Mouse (Mus musculus) kidney, embryonic 16.5 days (tissue): ENCODE data around the gene Kcnmb1. TPM values are rescaled to one million over a fixed set of nuclear protein-coding genes. Genes with fewer than 3 reads are reported as not detected.
A peak's percentile ranks its signal among the peaks of the same experiment; 100 is the strongest.

ENCODE experiments used
- ATAC-seq: fragments of 200-750 bp; cut with Nextera tagmentation; 2 replicates; pipeline ENCODE4 v1.8.0; 2017; ENCODE audit warnings: moderate TSS enrichment; ENCODE audit not compliant: low FRiP score, low TSS enrichment
- H3K27ac ChIP-seq: fragments of 300-500 bp; sonication (generic); 2 replicates; pipeline ENCODE4 v1.5.1; 2014; ENCODE audit warnings: low read length
- H3K27me3 ChIP-seq: fragments of 300-500 bp; sonication (generic); 2 replicates; pipeline ENCODE4 v1.6.1; 2014; ENCODE audit warnings: low read length, control low read depth, mixed read lengths; ENCODE audit not compliant: insufficient read depth
- H3K36me3 ChIP-seq: fragments of 300-500 bp; sonication (generic); 2 replicates; pipeline ENCODE4 v1.6.1; 2014; ENCODE audit warnings: low read length, control low read depth, mixed read lengths; ENCODE audit not compliant: insufficient read depth
- H3K4me1 ChIP-seq: fragments of 300-500 bp; sonication (generic); 2 replicates; pipeline ENCODE4 v1.6.1; 2014; ENCODE audit warnings: low read length, control low read depth, mixed read lengths; ENCODE audit not compliant: insufficient read depth
- H3K4me2 ChIP-seq: fragments of 300-500 bp; sonication (generic); replicated peaks from 2 replicates; pipeline ENCODE4 v1.6.1; 2014; ENCODE audit warnings: low read depth, low read length
- H3K4me3 ChIP-seq: fragments of 300-500 bp; sonication (generic); 2 replicates; pipeline ENCODE4 v1.5.1; 2014; ENCODE audit warnings: mild to moderate bottlenecking, low read length
- H3K9ac ChIP-seq: fragments of 300-500 bp; sonication (generic); replicated peaks from 2 replicates; pipeline ENCODE4 v1.6.1; 2014; ENCODE audit warnings: low read length
- H3K9me3 ChIP-seq: fragments of 300-500 bp; sonication (generic); 2 replicates; pipeline ENCODE4 v1.6.1; 2016; ENCODE audit warnings: low read length, control low read depth
- WGBS: fragments of 180-500 bp; shearing (Covaris S2); extraction: QIAGEN DNeasy Blood & Tissue Kit; methylation state at CpG from one replicate; pipeline ENCODE4 v1.1.7; 2014; 5-methylcytosine and 5-hydroxymethylcytosine counted together
- polyA plus RNA-seq: library from polyadenylated mRNA; unstranded; fragments of >200 nt; fragmentation: Nextera tagmentation; extraction: Ambion mirVana; gene quantifications from 2 replicates; pipeline ENCODE4 v1.2.1, GENCODE M21; 2015

The Kcnmb1 gene
- polyA plus RNA-seq, 1 experiment from 2014 or later, result 0.76 TPM

DNA sequence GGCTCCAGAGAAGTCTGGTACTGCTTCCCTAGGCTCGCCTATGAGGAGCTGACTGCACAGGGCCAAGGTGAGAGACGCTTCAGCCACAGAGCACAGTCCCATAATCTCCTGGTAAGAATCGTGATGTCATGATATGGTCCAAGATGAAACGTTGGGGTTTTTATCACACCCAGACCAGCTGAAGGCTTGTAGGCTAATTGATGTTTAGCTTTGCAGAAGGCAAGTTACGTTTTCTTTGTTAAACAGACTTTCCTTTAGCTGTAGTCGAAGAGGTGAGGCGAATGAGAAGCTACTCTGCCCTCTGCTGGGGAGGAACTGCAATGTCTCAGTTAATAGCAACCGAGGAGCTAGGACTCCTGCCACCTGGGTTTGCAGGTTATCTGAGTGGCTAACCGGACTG lies 45.9 kb downstream of the Kcnmb1 start:
- H3K9ac ChIP-seq, result no peak overlapping the region
- H3K4me3 ChIP-seq, result no peak overlapping the region
- H3K27me3 ChIP-seq, result no peaks in the 10 kb centered on the region
- no peak for ATAC-seq
- no peaks in the 10 kb centered on the region for H3K4me1 ChIP-seq
- no peak overlapping the region for H3K27ac ChIP-seq
- H3K9me3 ChIP-seq, result no peaks in the 10 kb centered on the region
- H3K36me3 ChIP-seq, result no peaks in the 10 kb centered on the region
- H3K4me2 ChIP-seq, result no peak overlapping the region
- WGBS, result 45% methylated on average over 9 of the region's 9 CpGs

DNA sequence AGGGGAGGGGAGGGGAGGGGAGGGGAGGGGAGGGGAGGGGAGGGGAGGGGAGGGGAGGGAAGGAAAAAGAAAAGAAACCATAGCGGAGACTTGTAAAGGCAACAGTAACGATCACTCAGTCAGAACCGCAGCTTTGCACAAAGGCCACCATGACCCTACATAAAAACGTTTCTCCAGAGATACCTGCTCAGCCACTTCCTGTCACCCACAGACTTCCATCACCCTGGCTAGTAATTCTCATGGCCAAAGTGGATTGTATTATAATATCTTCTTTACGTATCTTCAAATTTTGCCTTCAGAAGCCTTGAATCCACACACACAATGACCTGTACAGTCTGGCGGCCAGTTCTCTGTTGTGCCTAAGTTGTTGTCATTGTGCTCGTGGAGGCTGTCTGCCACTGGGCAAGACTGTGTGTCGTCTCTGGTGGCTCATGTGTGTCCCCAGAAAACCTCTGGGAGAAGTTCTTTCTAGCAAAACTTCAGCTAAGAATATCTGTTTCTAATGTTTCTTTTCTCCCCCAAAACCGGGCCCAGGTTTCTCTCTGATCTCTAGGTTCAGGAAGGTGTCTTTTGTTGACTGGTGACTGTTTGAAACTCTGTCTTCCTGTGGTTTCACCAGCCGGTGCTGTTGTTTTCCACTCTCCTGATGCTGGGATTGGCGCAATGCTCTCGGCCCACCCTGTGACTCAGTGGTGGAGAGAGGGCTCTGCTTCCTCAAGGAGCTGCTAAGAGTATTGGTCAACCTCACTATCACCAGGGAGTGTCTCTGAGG lies 46.7 kb downstream of the Kcnmb1 start:
- Histone ChIP-seq H3K36me3 (no peaks in the 10 kb centered on the region), H3K27me3 (no peaks in the 10 kb centered on the region), H3K4me1 (no peaks in the 10 kb centered on the region), H3K9me3 (no peaks in the 10 kb centered on the region), H3K27ac (no peak overlapping the region), H3K4me2 (no peak overlapping the region), H3K9ac (no peak overlapping the region), H3K4me3 (no peak overlapping the region)
- WGBS, result 77% methylated on average over 12 of the region's 12 CpGs
- no peak for ATAC-seq

DNA sequence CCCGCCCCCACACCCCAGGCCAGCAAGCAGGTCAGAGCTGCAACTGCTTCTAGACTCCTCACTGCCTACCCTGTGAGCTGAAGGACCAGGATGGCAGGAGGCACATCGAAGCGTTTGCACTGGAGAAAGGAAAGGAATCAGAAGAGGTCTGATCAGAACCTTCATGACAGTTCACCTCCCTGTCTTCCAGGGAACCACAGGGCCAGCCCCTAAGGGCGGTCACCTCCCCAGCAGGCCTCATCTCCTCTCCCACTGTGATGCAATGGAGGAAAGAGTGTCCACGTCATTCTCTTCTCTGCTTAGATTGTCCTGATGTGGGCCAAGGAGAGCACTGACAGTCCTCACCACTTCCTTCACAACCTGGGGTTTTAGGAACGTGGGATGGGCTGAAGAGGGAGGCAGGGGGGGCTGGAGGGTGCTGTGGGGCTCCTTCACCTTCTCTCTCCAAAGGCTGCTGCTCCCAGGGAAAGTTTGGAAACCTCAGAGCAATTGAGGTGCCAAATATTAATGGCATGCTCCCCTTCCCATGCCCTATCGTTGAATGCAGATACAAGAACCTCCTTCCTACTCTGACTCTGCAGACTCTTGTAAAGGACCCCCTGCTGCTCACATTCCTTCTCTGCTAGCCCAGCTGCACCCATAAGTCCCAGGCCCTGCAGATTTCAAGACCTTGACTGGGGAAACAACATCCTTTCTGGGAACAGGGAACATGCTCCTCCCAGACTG lies 47.5 kb downstream of the Kcnmb1 start:
- Histone ChIP-seq H3K27me3 (no peaks in the 10 kb centered on the region), H3K36me3 (no peaks in the 10 kb centered on the region), H3K9ac (no peak overlapping the region), H3K9me3 (no peaks in the 10 kb centered on the region), H3K4me1 (no peaks in the 10 kb centered on the region), H3K4me3 (no peak overlapping the region), H3K27ac (peak overlapping the region; percentile 66; the same call in 1 of the 2 replicates), H3K4me2 (no peak overlapping the region)
- 72% methylated on average over 7 of the region's 7 CpGs for WGBS
- ATAC-seq, result 0 out of 2 replicates have a peak, but pooled peaks have one; percentile 23

DNA sequence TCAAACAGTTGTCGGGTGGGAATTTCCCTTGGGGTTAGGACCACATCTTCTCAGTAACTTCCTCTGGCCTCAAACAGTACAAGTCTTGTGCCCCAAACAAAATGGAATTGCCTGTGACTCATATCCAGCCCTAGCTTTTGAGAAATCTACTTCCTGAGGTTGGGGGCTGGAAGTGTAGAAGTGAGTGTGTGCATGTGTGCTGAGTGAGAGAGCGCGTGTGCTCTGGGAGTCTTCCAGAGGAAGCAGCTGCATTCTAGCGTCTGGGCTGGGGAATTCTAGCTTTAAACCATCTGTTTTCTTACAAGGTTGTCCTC lies 48.0 kb downstream of the Kcnmb1 start:
- Histone ChIP-seq H3K9me3 (no peaks in the 10 kb centered on the region), H3K4me2 (no peak overlapping the region), H3K27me3 (no peaks in the 10 kb centered on the region), H3K4me1 (no peaks in the 10 kb centered on the region), H3K4me3 (no peak overlapping the region), H3K9ac (no peak overlapping the region), H3K36me3 (no peaks in the 10 kb centered on the region), H3K27ac (peak overlapping the region; percentile 66; the same call in 1 of the 2 replicates)
- WGBS, result 50% methylated on average over 4 of the region's 4 CpGs
- ATAC-seq, result peak; percentile 31; the same call in 1 of the 2 replicates

- H3K4me2 ChIP-seq, result no peak overlapping the region
- no peaks in the 10 kb centered on the region for H3K4me1 ChIP-seq
- H3K36me3 ChIP-seq, result no peaks in the 10 kb centered on the region
- H3K9ac ChIP-seq, result no peak overlapping the region
- WGBS, result 80% methylated on average over 6 of the region's 6 CpGs
- H3K27ac ChIP-seq, result no peak overlapping the region
- H3K4me3 ChIP-seq, result no peak overlapping the region
- no peaks in the 10 kb centered on the region for H3K27me3 ChIP-seq
- H3K9me3 ChIP-seq, result no peaks in the 10 kb centered on the region
- ATAC-seq, result no peak
Observed at GRCm38 (mm10) chr11:34012007-34012652, 49.3 kb downstream of the Kcnmb1 start.

Other genes with a start within 250 kb of the Kcnmb1 start
- gene Kcnip1, start 30.1 kb downstream of the Kcnmb1 start, polyA plus RNA-seq, result 1.1 and 1.3 TPM in 2 replicates
- 2.5 TPM in 2 replicates for gene Lcp2, start 83.9 kb downstream of the Kcnmb1 start, polyA plus RNA-seq
- not detected in 2 replicates for gene 4930469K13Rik, start 135.5 kb downstream of the Kcnmb1 start, polyA plus RNA-seq
- 25.2 and 28.2 TPM in 2 replicates for gene Foxi1, start 245.1 kb downstream of the Kcnmb1 start, polyA plus RNA-seq